Mouse (Mus musculus) kidney, postnatal 25 days (tissue): ENCODE measurements around the gene Brd9.
A peak's percentile ranks its signal among the peaks of the same experiment; 100 is the strongest.
"Not testable (repeated sequence)": the region's sequence is repeated elsewhere in the genome, so short reads cannot be mapped to it uniquely, and the experiment has no call there.

Experiments used
- DNase-seq, 2 experiments: peaks; one replicate each; pipeline ENCODE4 v3.0.0; 2021; ENCODE audit warnings: mixed read lengths in 2 of 2

The Brd9 gene

GRCm38 (mm10) chr13:73991267-73991666, 53.7 kb downstream of the Brd9 start:
- no peak for DNase-seq

- DNase-seq = no peak
These were observed 58.8 kb downstream of the Brd9 start for GRCm38 (mm10) chr13:73996456-73996855.

GRCm38 (mm10) chr13:74000519-74000918, 62.9 kb downstream of the Brd9 start:
- DNase-seq = no peak

GRCm38 (mm10) chr13:74000961-74001360, 63.4 kb downstream of the Brd9 start:
- DNase-seq = no peak

GRCm38 (mm10) chr13:74001492-74001891, 63.9 kb downstream of the Brd9 start:
- no peak for DNase-seq

- DNase-seq = not testable (repeated sequence)
These were observed 69.3 kb downstream of the Brd9 start for GRCm38 (mm10) chr13:74006881-74007280.

GRCm38 (mm10) chr13:74008216-74008615, 70.6 kb downstream of the Brd9 start:
- DNase-seq = peak in 1 of 2 experiments; percentile 20

GRCm38 (mm10) chr13:74008948-74009718, 71.5 kb downstream of the Brd9 start, which contains the start of gene Tppp:
Gene Tppp (plus strand): TSS chr13:74009407.
- DNase-seq = peak; percentile 92 to 95

GRCm38 (mm10) chr13:74009791-74010614, 72.4 kb downstream of the Brd9 start:
- peak; percentile 74 to 80 for DNase-seq
